Mouse (Mus musculus) heart, adult 2 months (tissue): Measurements from ENCODE around the gene Gxylt1. TPM values are rescaled to one million over a fixed set of nuclear protein-coding genes. Genes with fewer than 3 reads are reported as not detected.
A peak's percentile ranks its signal among the peaks of the same experiment; 100 is the strongest.

Source experiments
- DNase-seq, 2 experiments: peaks; one replicate each; pipeline ENCODE4 v3.0.0; 2021
- H3K27ac ChIP-seq: fragments of 200-600 bp; 2 replicates; pipeline ENCODE4 v1.8.1; 2022
- H3K27me3 ChIP-seq: fragments of 200-500 bp; 2 replicates; pipeline ENCODE4 v1.6.1; 2012; ENCODE audit warnings: mild to moderate bottlenecking, low read length, inconsistent platforms, mixed read lengths; ENCODE audit not compliant: control insufficient read depth, insufficient read depth
- H3K36me3 ChIP-seq: fragments of 200-500 bp; 2 replicates; pipeline ENCODE4 v1.6.1; 2012; ENCODE audit warnings: low read length, inconsistent platforms; ENCODE audit not compliant: control insufficient read depth, insufficient read depth
- H3K4me1 ChIP-seq: fragments of 200-500 bp; 2 replicates; pipeline ENCODE4 v1.6.1; 2011; ENCODE audit warnings: low read length; ENCODE audit not compliant: control insufficient read depth, insufficient read depth
- H3K4me3 ChIP-seq: fragments of 200-600 bp; 2 replicates; pipeline ENCODE4 v1.8.1; 2022
- H3K79me2 ChIP-seq: fragments of 200-500 bp; replicated peaks from 2 replicates; pipeline ENCODE4 v1.6.1; 2012; ENCODE audit warnings: mild to moderate bottlenecking, inconsistent platforms, low read length, moderate library complexity, mixed read lengths; ENCODE audit not compliant: control insufficient read depth, insufficient read depth
- H3K9ac ChIP-seq: fragments of 200-500 bp; 2 replicates; pipeline ENCODE4 v1.6.1; 2012; ENCODE audit warnings: low read depth, mild to moderate bottlenecking, control low read depth, inconsistent platforms, low read length, mixed read lengths
- CTCF ChIP-seq: fragments of 200-600 bp; IDR thresholded peaks from 2 replicates; pipeline ENCODE4 v1.8.1; 2022; ENCODE audit warnings: antibody characterized with exemption, mild to moderate bottlenecking, moderate library complexity
- EP300 ChIP-seq: fragments of 200-500 bp; IDR thresholded peaks from 2 replicates; pipeline ENCODE4 v1.6.1; 2011; ENCODE audit warnings: low read depth, low read length, control low read depth; ENCODE audit not compliant: insufficient read depth
- POLR2A ChIP-seq: fragments of 200-500 bp; IDR thresholded peaks from 2 replicates; pipeline ENCODE4 v1.6.1; 2011; ENCODE audit warnings: mild to moderate bottlenecking, low read depth, low read length, control low read depth; ENCODE audit not compliant: insufficient read depth
- WGBS: fragments of 180-500 bp; shearing (Covaris S2); methylation state at CpG from one replicate; pipeline ENCODE4 v1.1.7; 2018; 5-methylcytosine and 5-hydroxymethylcytosine counted together
- intact Hi-C: fragments of 180-260 bp; cut with DNase I; formaldehyde crosslinking; loops from one replicate; pipeline ENCODE4 v1.15.1; 2025
- polyA plus RNA-seq: library from polyadenylated mRNA; depleted of rRNA; stranded (reverse); fragments of >200 nt; gene quantifications from 2 replicates; pipeline ENCODE4 v1.2.3, GENCODE M21; 2012
- total RNA-seq, 2 experiments: library from RNA; stranded (reverse); gene quantifications; 2 replicates each; pipeline ENCODE4 v1.2.3; 2021

Gene Gxylt1
- total and polyA plus RNA-seq, 3 experiments, result 2.7 to 10.4 (median 10.3) TPM

GRCm38 (mm10) chr15:93262274-93262673 lies 12.7 kb downstream of the Gxylt1 start:
- intact Hi-C loops, result no loop called here
- H3K27ac ChIP-seq, result no peak overlapping the region
- no peak for DNase-seq
- no peak for TF ChIP-seq CTCF
- TF ChIP-seq EP300, result no peak
- H3K4me1 ChIP-seq, result no peaks in the 10 kb centered on the region; the same call in 1 of the 2 replicates
- no peak overlapping the region for H3K9ac ChIP-seq
- peaks cover 5% of the 10 kb centered on the region; the same call in 1 of the 2 replicates for H3K79me2 ChIP-seq
- WGBS, result 91% methylated on average over 5 of the region's 5 CpGs
- H3K36me3 ChIP-seq, result no peaks in the 10 kb centered on the region
- H3K27me3 ChIP-seq, result no peaks in the 10 kb centered on the region
- no peak overlapping the region for H3K4me3 ChIP-seq

- H3K9ac ChIP-seq, result no peak overlapping the region
- H3K36me3 ChIP-seq, result no peaks in the 10 kb centered on the region
- no peaks in the 10 kb centered on the region; the same call in 1 of the 2 replicates for H3K4me1 ChIP-seq
- WGBS, result 86% methylated on average over 8 of the region's 8 CpGs
- no peak for DNase-seq
- TF ChIP-seq EP300, result no peak
- TF ChIP-seq POLR2A, result no peak
- no peak for TF ChIP-seq CTCF
- no peak overlapping the region for H3K27ac ChIP-seq
- no peaks in the 10 kb centered on the region for H3K27me3 ChIP-seq
- no peak overlapping the region for H3K4me3 ChIP-seq
- intact Hi-C loops, result no loop called here
- peaks cover 4% of the 10 kb centered on the region; the same call in 1 of the 2 replicates for H3K79me2 ChIP-seq
These were observed 15.0 kb downstream of the Gxylt1 start for GRCm38 (mm10) chr15:93259933-93260332.

- WGBS, result 84% methylated on average over 10 of the region's 10 CpGs
- H3K36me3 ChIP-seq, result peaks cover 5% of the 10 kb centered on the region
These were observed 19.7 kb downstream of the Gxylt1 start for GRCm38 (mm10) chr15:93255295-93255694.

GRCm38 (mm10) chr15:93253172-93253571 lies 21.8 kb downstream of the Gxylt1 start:
- intact Hi-C loops, result no loop called here
- Histone ChIP-seq H3K27ac (no peak overlapping the region), H3K79me2 (no peaks in the 10 kb centered on the region; the same call in 1 of the 2 replicates), H3K36me3 (peaks cover 5% of the 10 kb centered on the region), H3K4me3 (no peak overlapping the region), H3K27me3 (no peaks in the 10 kb centered on the region), H3K9ac (no peak overlapping the region), H3K4me1 (peaks cover 3% of the 10 kb centered on the region)
- TF ChIP-seq POLR2A (no peak), CTCF (no peak), EP300 (no peak)
- 66% methylated on average over 8 of the region's 8 CpGs for WGBS
- no peak for DNase-seq

More at GRCm38 (mm10) chr15:93255295-93255694, 19.7 kb downstream of the Gxylt1 start:
- no peak overlapping the region for H3K4me3 ChIP-seq
- peaks cover 3% of the 10 kb centered on the region for H3K4me1 ChIP-seq
- no peak overlapping the region for H3K9ac ChIP-seq
- TF ChIP-seq POLR2A (no peak), CTCF (no peak), EP300 (no peak)
- intact Hi-C loops, result no loop called here
- H3K27me3 ChIP-seq, result no peaks in the 10 kb centered on the region
- DNase-seq, result no peak
- no peaks in the 10 kb centered on the region; the same call in 1 of the 2 replicates for H3K79me2 ChIP-seq
- no peak overlapping the region for H3K27ac ChIP-seq

- no peak overlapping the region; the same call in 1 of the 2 replicates for H3K4me3 ChIP-seq
- no peak overlapping the region for H3K9ac ChIP-seq
- intact Hi-C loops, result no loop called here
- H3K4me1 ChIP-seq, result peaks cover 3% of the 10 kb centered on the region
- TF ChIP-seq POLR2A, result no peak
- TF ChIP-seq EP300, result no peak
- TF ChIP-seq CTCF, result no peak
- 62% methylated on average over 6 of the region's 6 CpGs for WGBS
- no peak for DNase-seq
- H3K27ac ChIP-seq, result peak overlapping the region; percentile 54
- no peaks in the 10 kb centered on the region for H3K27me3 ChIP-seq
- H3K36me3 ChIP-seq, result peaks cover 5% of the 10 kb centered on the region
- no peaks in the 10 kb centered on the region for H3K79me2 ChIP-seq
These were observed 22.6 kb downstream of the Gxylt1 start for GRCm38 (mm10) chr15:93252396-93252795.

- no peak overlapping the region for H3K9ac ChIP-seq
- intact Hi-C loops, result no loop called here
- DNase-seq, result peak; percentile 37 to 40
- 34% methylated on average over 13 of the region's 13 CpGs for WGBS
- H3K4me1 ChIP-seq, result peaks cover 3% of the 10 kb centered on the region
- TF ChIP-seq CTCF, result peak; percentile 49
- no peak for TF ChIP-seq EP300
- no peak for TF ChIP-seq POLR2A
- H3K36me3 ChIP-seq, result peaks cover 5% of the 10 kb centered on the region
- peak overlapping the region; percentile 23; the same call in 1 of the 2 replicates for H3K4me3 ChIP-seq
- H3K27ac ChIP-seq, result peak overlapping the region; percentile 54
- no peaks in the 10 kb centered on the region for H3K79me2 ChIP-seq
- no peaks in the 10 kb centered on the region for H3K27me3 ChIP-seq
These were observed 23.3 kb downstream of the Gxylt1 start for GRCm38 (mm10) chr15:93251553-93252250.
